Mouse (Mus musculus): Measurements from ENCODE around the gene Ngfr. TPM values are rescaled to one million over a fixed set of nuclear protein-coding genes. Genes with fewer than 3 reads are reported as not detected.

Ngfr gene
- polyA plus RNA-seq, 1 experiment from 2014 or later = 23.4 TPM

DNA sequence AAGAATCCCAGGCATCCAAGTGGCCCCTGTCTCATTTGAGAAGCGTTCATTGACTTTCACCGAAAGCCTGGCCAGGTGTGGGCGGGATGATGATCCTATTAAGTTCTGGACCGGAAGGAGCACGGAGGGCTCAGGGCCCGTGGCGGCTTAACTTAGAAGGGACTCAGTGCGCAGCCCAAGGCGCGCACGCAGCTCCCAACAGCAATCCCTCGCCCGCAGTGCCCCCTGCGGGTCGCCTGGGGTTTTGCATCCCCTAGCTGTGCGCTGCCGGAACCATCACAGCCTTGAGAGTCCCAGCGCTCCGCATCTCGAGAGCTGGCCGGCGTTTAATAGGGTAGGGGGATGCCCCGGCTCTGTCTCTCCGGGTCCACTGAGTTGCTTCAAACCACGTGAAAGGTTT lies 1.4 kb downstream of the Ngfr start:
- Histone ChIP-seq H3K4me1 (ENCODE audit: control insufficient read depth, insufficient read depth, low read length) (peaks cover 31% of the 10 kb centered on the region; the same call in 1 of the 2 replicates), H3K4me3 (ENCODE audit: low read length) (peak overlapping the region; percentile 50), H3K36me3 (ENCODE audit: control insufficient read depth, insufficient read depth, low read length) (no peaks in the 10 kb centered on the region), H3K4me2 (replicated peaks; ENCODE audit: low read depth, low read length) (peak overlapping the region; percentile 82), H3K9me3 (ENCODE audit: control insufficient read depth, low read length) (no peaks in the 10 kb centered on the region), H3K27ac (ENCODE audit: low read depth, low read length) (no peak overlapping the region), H3K9ac (ENCODE audit: low read depth, low read length) (peak overlapping the region; percentile 61; the same call in 1 of the 2 replicates), H3K27me3 (ENCODE audit: control insufficient read depth, insufficient read depth, low read length) (peaks cover 30% of the 10 kb centered on the region)
- under 1% methylated on average over 25 of the region's 25 CpGs for WGBS
- peak; percentile 37; the same call in 1 of the 2 replicates for ATAC-seq (ENCODE audit: low FRiP score, low TSS enrichment)

DNA sequence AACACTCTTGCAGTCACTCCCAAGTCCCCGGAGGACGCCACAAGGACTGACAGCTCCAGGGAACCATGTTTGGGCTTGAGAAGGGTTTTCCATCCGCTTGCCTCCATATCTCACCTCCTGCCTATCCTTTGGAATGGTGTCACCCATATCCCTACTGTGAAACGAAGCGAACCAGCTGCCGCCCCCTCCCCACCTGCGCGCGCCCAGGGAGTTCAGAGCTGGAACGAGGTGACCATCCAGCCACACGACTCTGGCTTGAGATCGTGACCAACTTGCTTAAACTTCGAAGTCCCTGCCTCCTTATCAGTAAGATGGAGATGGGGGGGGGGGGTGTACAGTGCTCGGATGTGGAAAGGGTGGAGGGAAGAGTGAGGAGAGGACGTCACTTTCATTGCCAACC lies 1.9 kb downstream of the Ngfr start:
- no peaks in the 10 kb centered on the region for H3K36me3 ChIP-seq (ENCODE audit: control insufficient read depth, insufficient read depth, low read length)
- 2% methylated on average over 15 of the region's 15 CpGs for WGBS
- no peak overlapping the region for H3K27ac ChIP-seq (ENCODE audit: low read depth, low read length)
- H3K4me1 ChIP-seq (ENCODE audit: control insufficient read depth, insufficient read depth, low read length) = peaks cover 32% of the 10 kb centered on the region; the same call in 1 of the 2 replicates
- H3K4me2 ChIP-seq (replicated peaks; ENCODE audit: low read depth, low read length) = peak overlapping the region; percentile 82
- H3K27me3 ChIP-seq (ENCODE audit: control insufficient read depth, insufficient read depth, low read length) = peaks cover 34% of the 10 kb centered on the region
- peak overlapping the region; percentile 50 for H3K4me3 ChIP-seq (ENCODE audit: low read length)
- no peaks in the 10 kb centered on the region for H3K9me3 ChIP-seq (ENCODE audit: control insufficient read depth, low read length)
- ATAC-seq (ENCODE audit: low FRiP score, low TSS enrichment) = 0 out of 2 replicates have a peak, but pooled peaks have one; percentile 0
- no peak overlapping the region for H3K9ac ChIP-seq (ENCODE audit: low read depth, low read length)

DNA sequence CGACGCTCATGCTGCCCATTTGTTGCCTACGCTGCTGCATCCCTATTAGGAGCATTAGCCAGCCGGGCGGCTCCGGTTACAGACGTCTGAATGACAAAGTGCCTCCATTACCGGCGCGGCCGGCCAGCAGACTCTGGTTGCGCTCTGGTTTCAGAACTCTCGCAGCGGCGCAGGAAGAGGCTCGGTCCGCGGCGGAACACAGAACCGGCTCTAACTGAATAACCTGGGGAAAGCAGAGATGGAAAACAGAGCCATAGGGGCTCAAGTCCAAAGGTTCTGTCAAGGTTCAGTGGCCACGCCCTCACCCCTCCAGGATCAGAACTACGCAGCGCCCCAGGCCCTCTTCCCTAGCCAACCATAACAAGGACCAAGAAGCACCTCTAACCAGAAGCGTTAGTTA lies 2.3 kb downstream of the Ngfr start:
- H3K9me3 ChIP-seq (ENCODE audit: control insufficient read depth, low read length) = no peaks in the 10 kb centered on the region
- no peak overlapping the region for H3K27ac ChIP-seq (ENCODE audit: low read depth, low read length)
- H3K4me1 ChIP-seq (ENCODE audit: control insufficient read depth, insufficient read depth, low read length) = peaks cover 36% of the 10 kb centered on the region; the same call in 1 of the 2 replicates
- peak overlapping the region; percentile 82 for H3K4me2 ChIP-seq (replicated peaks; ENCODE audit: low read depth, low read length)
- no peak overlapping the region for H3K9ac ChIP-seq (ENCODE audit: low read depth, low read length)
- WGBS = under 1% methylated on average over 24 of the region's 24 CpGs
- ATAC-seq (ENCODE audit: low FRiP score, low TSS enrichment) = peak; percentile 50
- H3K27me3 ChIP-seq (ENCODE audit: control insufficient read depth, insufficient read depth, low read length) = peaks cover 38% of the 10 kb centered on the region
- no peaks in the 10 kb centered on the region for H3K36me3 ChIP-seq (ENCODE audit: control insufficient read depth, insufficient read depth, low read length)
- peak overlapping the region; percentile 50 for H3K4me3 ChIP-seq (ENCODE audit: low read length)

DNA sequence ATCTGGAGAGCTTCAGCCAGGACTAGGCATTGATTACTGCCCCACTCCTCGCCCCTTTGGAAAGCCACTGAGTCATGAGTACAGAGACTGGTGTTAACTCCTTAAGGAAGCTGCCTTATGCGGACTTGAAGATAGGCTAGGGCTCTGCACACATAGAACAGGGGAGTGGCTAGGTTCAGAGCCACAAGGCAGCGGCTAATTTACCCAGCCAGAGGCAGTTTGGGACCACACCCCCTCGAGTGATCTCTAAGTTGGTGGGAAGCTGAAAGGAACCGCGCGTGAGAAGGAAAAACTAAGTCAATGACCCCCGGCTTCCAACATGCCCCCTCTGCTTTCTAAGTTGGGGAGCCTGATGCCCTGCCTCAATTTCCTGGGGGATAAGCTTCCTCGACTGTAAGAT lies 2.9 kb downstream of the Ngfr start:
- Histone ChIP-seq H3K36me3 (ENCODE audit: control insufficient read depth, insufficient read depth, low read length) (no peaks in the 10 kb centered on the region), H3K27me3 (ENCODE audit: control insufficient read depth, insufficient read depth, low read length) (peaks cover 43% of the 10 kb centered on the region), H3K9me3 (ENCODE audit: control insufficient read depth, low read length) (no peaks in the 10 kb centered on the region), H3K4me1 (ENCODE audit: control insufficient read depth, insufficient read depth, low read length) (peaks cover 42% of the 10 kb centered on the region; the same call in 1 of the 2 replicates), H3K27ac (ENCODE audit: low read depth, low read length) (no peak overlapping the region), H3K9ac (ENCODE audit: low read depth, low read length) (no peak overlapping the region), H3K4me2 (replicated peaks; ENCODE audit: low read depth, low read length) (peak overlapping the region; percentile 82), H3K4me3 (ENCODE audit: low read length) (peak overlapping the region; percentile 50)
- 5% methylated on average over 9 of the region's 9 CpGs for WGBS
- no peak for ATAC-seq (ENCODE audit: low FRiP score, low TSS enrichment)

DNA sequence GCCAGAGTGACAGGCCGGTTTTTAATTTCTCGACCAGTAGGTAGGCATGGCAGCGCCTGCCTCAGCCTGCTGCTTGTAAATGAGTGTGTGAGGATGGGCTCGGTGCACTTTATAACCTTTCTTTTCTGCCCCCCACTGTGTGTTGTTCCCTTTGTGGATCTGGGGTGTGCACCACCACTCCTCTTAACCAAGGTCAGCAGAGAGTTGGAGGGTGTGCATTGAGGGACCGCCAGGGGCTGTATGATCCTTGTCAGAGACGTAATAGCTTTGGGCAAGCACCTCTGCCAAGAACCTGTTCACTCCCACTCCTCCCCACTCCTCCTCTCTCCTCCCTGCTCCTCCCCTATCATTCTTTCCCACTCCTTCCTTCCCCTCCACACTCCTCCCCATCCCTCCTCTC lies 4.1 kb downstream of the Ngfr start:
- Histone ChIP-seq H3K9ac (ENCODE audit: low read depth, low read length) (no peak overlapping the region), H3K9me3 (ENCODE audit: control insufficient read depth, low read length) (no peaks in the 10 kb centered on the region), H3K36me3 (ENCODE audit: control insufficient read depth, insufficient read depth, low read length) (no peaks in the 10 kb centered on the region), H3K27ac (ENCODE audit: low read depth, low read length) (no peak overlapping the region), H3K4me3 (ENCODE audit: low read length) (no peak overlapping the region), H3K4me1 (ENCODE audit: control insufficient read depth, insufficient read depth, low read length) (peaks cover 49% of the 10 kb centered on the region; the same call in 1 of the 2 replicates), H3K27me3 (ENCODE audit: control insufficient read depth, insufficient read depth, low read length) (peaks cover 48% of the 10 kb centered on the region), H3K4me2 (replicated peaks; ENCODE audit: low read depth, low read length) (no peak overlapping the region)
- no peak for ATAC-seq (ENCODE audit: low FRiP score, low TSS enrichment)
- WGBS = 51% methylated on average over 6 of the region's 6 CpGs

DNA sequence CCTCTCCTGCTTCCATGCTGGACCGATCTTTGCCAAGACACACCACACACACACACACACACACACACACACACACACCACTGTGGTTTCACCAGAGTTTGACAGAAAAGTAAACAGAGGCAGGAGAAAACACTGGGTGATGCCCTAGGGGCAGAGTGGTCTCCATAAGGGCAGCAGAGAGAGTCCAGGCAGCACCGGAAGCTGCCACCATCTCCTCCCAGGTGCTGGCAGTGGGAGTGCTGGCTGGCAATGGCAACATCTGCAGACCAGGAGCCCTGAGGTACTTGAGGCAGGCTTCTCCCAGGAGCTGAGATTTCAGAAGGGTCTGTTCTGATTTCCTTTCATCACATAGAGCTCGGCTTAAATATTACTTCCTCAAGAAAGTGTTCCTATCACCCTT lies 5.3 kb downstream of the Ngfr start:
- 41% methylated on average over 3 of the region's 3 CpGs for WGBS
- no peaks in the 10 kb centered on the region for H3K9me3 ChIP-seq (ENCODE audit: control insufficient read depth, low read length)
- no peak for ATAC-seq (ENCODE audit: low FRiP score, low TSS enrichment)
- H3K36me3 ChIP-seq (ENCODE audit: control insufficient read depth, insufficient read depth, low read length) = no peaks in the 10 kb centered on the region
- H3K4me2 ChIP-seq (replicated peaks; ENCODE audit: low read depth, low read length) = no peak overlapping the region
- H3K27me3 ChIP-seq (ENCODE audit: control insufficient read depth, insufficient read depth, low read length) = peaks cover 47% of the 10 kb centered on the region
- no peak overlapping the region for H3K9ac ChIP-seq (ENCODE audit: low read depth, low read length)
- no peak overlapping the region for H3K4me3 ChIP-seq (ENCODE audit: low read length)
- peaks cover 52% of the 10 kb centered on the region; the same call in 1 of the 2 replicates for H3K4me1 ChIP-seq (ENCODE audit: control insufficient read depth, insufficient read depth, low read length)
- H3K27ac ChIP-seq (ENCODE audit: low read depth, low read length) = no peak overlapping the region

DNA sequence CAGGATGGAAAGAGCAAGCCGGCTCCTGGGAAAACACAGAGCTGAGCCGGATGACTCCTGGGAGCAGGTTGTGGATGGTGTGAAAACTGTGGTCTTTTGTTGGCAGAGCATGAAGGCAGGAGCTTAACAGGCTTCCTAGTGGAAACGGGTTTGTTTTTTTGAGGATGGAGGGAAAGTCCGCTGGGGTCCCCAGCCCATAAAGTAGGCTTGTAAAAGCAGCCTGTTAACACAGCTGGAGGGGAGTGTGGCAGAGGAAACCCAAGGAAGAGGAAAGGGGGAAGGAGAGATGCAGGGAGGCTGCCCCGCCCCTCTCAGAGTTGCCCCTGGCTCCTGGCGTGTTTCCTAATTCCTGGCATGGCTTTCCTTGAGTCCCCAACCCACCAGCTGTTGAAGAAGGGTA lies 8.1 kb downstream of the Ngfr start:
- no peak overlapping the region for H3K4me2 ChIP-seq (replicated peaks; ENCODE audit: low read depth, low read length)
- WGBS = 12% methylated on average over 6 of the region's 6 CpGs
- no peak for ATAC-seq (ENCODE audit: low FRiP score, low TSS enrichment)
- H3K27me3 ChIP-seq (ENCODE audit: control insufficient read depth, insufficient read depth, low read length) = peaks cover 39% of the 10 kb centered on the region
- peaks cover 54% of the 10 kb centered on the region for H3K4me1 ChIP-seq (ENCODE audit: control insufficient read depth, insufficient read depth, low read length)
- H3K27ac ChIP-seq (ENCODE audit: low read depth, low read length) = no peak overlapping the region
- H3K9ac ChIP-seq (ENCODE audit: low read depth, low read length) = no peak overlapping the region
- H3K36me3 ChIP-seq (ENCODE audit: control insufficient read depth, insufficient read depth, low read length) = no peaks in the 10 kb centered on the region
- no peak overlapping the region for H3K4me3 ChIP-seq (ENCODE audit: low read length)
- H3K9me3 ChIP-seq (ENCODE audit: control insufficient read depth, low read length) = no peaks in the 10 kb centered on the region

DNA sequence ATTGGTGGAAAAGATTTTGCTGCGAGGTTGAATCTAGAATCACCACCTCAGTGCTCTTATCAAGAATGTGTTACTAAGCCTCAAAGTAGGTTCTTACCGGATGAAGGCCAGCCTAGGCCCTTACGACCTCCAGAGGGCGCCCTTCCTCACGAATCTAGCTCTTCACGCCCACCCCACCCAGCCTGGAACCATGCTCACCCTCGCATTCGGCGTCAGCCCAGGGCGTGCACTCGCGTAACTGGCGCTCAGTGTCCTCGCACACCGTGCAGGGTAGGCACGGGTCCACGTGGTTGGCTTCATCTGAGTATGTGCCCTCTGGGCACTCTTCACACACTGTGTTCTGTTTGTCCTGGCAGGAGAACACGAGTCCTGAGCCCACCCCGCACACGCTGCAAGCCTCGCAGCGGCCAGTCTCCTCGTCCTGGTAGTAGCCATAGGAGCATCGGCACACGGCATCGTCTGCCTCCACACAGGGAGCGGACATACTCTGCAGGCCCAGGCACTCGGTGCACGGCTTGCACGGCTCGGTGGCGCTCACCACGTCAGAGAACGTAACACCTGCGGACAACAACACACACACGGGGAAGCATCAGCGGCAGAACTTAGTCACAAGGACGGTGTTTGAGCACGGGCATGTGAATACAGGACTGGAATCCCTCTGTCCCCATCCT lies 9.6 kb downstream of the Ngfr start:
- Histone ChIP-seq H3K4me2 (replicated peaks; ENCODE audit: low read depth, low read length) (peak overlapping the region; percentile 26), H3K36me3 (ENCODE audit: control insufficient read depth, insufficient read depth, low read length) (no peaks in the 10 kb centered on the region), H3K9ac (ENCODE audit: low read depth, low read length) (no peak overlapping the region), H3K4me3 (ENCODE audit: low read length) (no peak overlapping the region), H3K27me3 (ENCODE audit: control insufficient read depth, insufficient read depth, low read length) (peaks cover 26% of the 10 kb centered on the region), H3K4me1 (ENCODE audit: control insufficient read depth, insufficient read depth, low read length) (peaks cover 53% of the 10 kb centered on the region), H3K27ac (ENCODE audit: low read depth, low read length) (no peak overlapping the region), H3K9me3 (ENCODE audit: control insufficient read depth, low read length) (no peaks in the 10 kb centered on the region)
- 28% methylated on average over 39 of the region's 39 CpGs for WGBS
- peak; percentile 26; the same call in 1 of the 2 replicates for ATAC-seq (ENCODE audit: low FRiP score, low TSS enrichment)

DNA sequence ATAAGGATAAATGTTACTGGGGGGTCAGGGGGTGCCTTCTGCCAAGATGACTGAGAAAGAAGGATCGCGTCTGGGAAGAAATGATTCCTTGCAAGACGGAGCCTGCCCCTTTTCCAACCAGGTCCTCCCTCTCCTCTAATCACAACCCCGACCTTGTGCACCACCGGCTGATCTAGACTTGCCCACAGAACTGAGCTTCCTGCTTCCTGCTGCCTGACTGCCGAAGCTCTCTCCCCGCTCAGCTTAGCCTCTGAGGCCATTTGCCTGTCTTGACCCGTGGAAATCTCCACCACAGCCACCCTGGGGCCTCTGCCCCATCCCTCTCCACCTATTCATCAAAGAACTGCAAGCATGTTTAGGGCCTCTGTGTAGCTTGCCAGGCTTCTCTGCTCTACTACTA lies 11.2 kb downstream of the Ngfr start:
- Histone ChIP-seq H3K4me1 (ENCODE audit: control insufficient read depth, insufficient read depth, low read length) (peaks cover 52% of the 10 kb centered on the region), H3K27me3 (ENCODE audit: control insufficient read depth, insufficient read depth, low read length) (peaks cover 21% of the 10 kb centered on the region), H3K9me3 (ENCODE audit: control insufficient read depth, low read length) (no peaks in the 10 kb centered on the region), H3K36me3 (ENCODE audit: control insufficient read depth, insufficient read depth, low read length) (no peaks in the 10 kb centered on the region), H3K9ac (ENCODE audit: low read depth, low read length) (no peak overlapping the region), H3K27ac (ENCODE audit: low read depth, low read length) (peak overlapping the region; percentile 3; the same call in 1 of the 2 replicates), H3K4me2 (replicated peaks; ENCODE audit: low read depth, low read length) (no peak overlapping the region), H3K4me3 (ENCODE audit: low read length) (no peak overlapping the region)
- no peak for ATAC-seq (ENCODE audit: low FRiP score, low TSS enrichment)
- 12% methylated on average over 8 of the region's 8 CpGs for WGBS

Measured in kidney, embryonic 14.5 days (tissue).